In the genomic region with DNA sequence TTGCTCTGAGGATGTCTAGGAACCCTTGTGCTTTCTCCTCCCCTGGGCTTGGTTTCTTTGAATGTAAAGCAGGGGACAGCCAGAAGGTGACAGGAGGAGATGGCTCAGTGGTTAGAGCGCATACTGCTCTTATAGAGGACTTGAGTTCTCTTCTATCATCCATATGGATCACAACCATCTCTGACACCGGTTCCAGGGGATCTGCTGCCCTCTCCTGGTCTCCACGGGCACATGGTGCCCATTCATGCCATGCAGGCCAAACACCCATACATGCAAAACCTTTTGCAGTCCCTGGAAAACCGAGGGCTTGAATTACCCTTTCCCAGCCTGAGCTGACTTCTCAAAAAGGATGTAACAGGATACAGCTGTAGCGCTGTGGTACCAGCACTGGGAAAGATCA, we compare ENCODE assay signal across 13 mouse cellular contexts. TPM values are rescaled to one million over a fixed set of nuclear protein-coding genes. Genes with fewer than 3 reads are reported as not detected.
A peak's percentile ranks its signal among the peaks of the same experiment; 100 is the strongest.
DNase-seq lines count a peak whose midpoint lies in the region; ATAC-seq lines count a peak whose summit lies in the region.
"Had no signal": no experiment of that assay in that cellular context is flagged by ENCODE, and none has a peak within 500 bp of the region (broad histone marks: within the 10 kb centered on the region; RNA-seq: fewer than 3 reads in every experiment).

No protein-coding gene starts in this region.

- H3K27ac ChIP-seq in kidney, embryonic 14.5 days (ENCODE audit: low read depth, low read length), result no peak overlapping the region
- H3K27ac ChIP-seq: heart, embryonic 13.5 days; macrophage; neural tube, embryonic 15.5 days had no signal

- peaks cover 13% of the 10 kb centered on the region; the same call in 1 of the 2 replicates for H3K4me1 ChIP-seq in kidney, embryonic 14.5 days (ENCODE audit: control insufficient read depth, insufficient read depth, low read length)
- H3K4me1 ChIP-seq: neural tube, embryonic 15.5 days had no signal

- H3K27me3 ChIP-seq in kidney, embryonic 14.5 days (ENCODE audit: control insufficient read depth, insufficient read depth, low read length), result no peaks in the 10 kb centered on the region
- H3K27me3 ChIP-seq: heart, embryonic 13.5 days; neural tube, embryonic 15.5 days had no signal

- H3K4me2 ChIP-seq in kidney, embryonic 14.5 days (replicated peaks; ENCODE audit: low read depth, low read length), result no peak overlapping the region
- H3K4me2 ChIP-seq: heart, embryonic 13.5 days; neural tube, embryonic 15.5 days had no signal

- no peak overlapping the region for H3K9ac ChIP-seq in kidney, embryonic 14.5 days (ENCODE audit: low read depth, low read length)
- H3K9ac ChIP-seq: heart, embryonic 13.5 days; neural tube, embryonic 15.5 days had no signal

- DNase-seq in adrenal gland, postnatal 14 days, result peak; percentile 49
- no peak for DNase-seq in adrenal gland, adult 8-10 months
- no peak for DNase-seq in kidney, adult 11 months
- DNase-seq in right cerebral cortex, postnatal 14 days, result peak; percentile 39
- DNase-seq in right cerebral cortex, adult 18-20 months, result no peak
- peak; percentile 26 for DNase-seq in thymus, postnatal 25 days
- DNase-seq in spleen, postnatal 4 days (ENCODE audit: low spot score in 2 of 2), result no peak
- DNase-seq: adrenal gland, adult 2 months had no signal

- H3K4me3 ChIP-seq in kidney, embryonic 14.5 days (ENCODE audit: low read length), result no peak overlapping the region
- H3K4me3 ChIP-seq: erythroblast, embryonic 14.5 days; heart, embryonic 13.5 days; neural tube, embryonic 15.5 days had no signal

- WGBS in kidney, embryonic 14.5 days, result 46% methylated on average over 5 of the region's 5 CpGs

- H3K9me3 ChIP-seq in kidney, embryonic 14.5 days (ENCODE audit: control insufficient read depth, low read length), result no peaks in the 10 kb centered on the region
- H3K9me3 ChIP-seq: heart, embryonic 13.5 days; neural tube, embryonic 15.5 days had no signal

- peak; percentile 26; the same call in 1 of the 2 replicates for ATAC-seq in kidney, embryonic 14.5 days (ENCODE audit: low FRiP score, low TSS enrichment)

- H3K36me3 ChIP-seq in kidney, embryonic 14.5 days (ENCODE audit: control insufficient read depth, insufficient read depth, low read length), result no peaks in the 10 kb centered on the region

RNA-seq across cellular contexts. Expression of a gene that starts 27.3 kb away (rescaled TPM):
- total RNA-seq in adrenal gland, postnatal 14 days (2021), result 76.0 and 81.6 TPM in 2 replicates
- 1,000 to 10,000 TPM in 1 of 4 experiments, 100 to 1,000 TPM in 3; 130 to 1,084 (median 297) TPM for total RNA-seq in adrenal gland, adult 8-10 months (2022)
- 12.0 and 18.7 TPM in 2 replicates for polyA plus RNA-seq in kidney, embryonic 14.5 days (2014; fragmentation: Nextera tagmentation; extraction: Ambion mirVana)

RNA-seq across cellular contexts. Expression of a gene that starts 32.0 kb away (rescaled TPM):
- total RNA-seq in adrenal gland, postnatal 14 days (2021), result 3.1 and 3.6 TPM in 2 replicates
- 1 to 10 TPM in 2 of 4 experiments, under 1 TPM in 2; 0.77 to 1.7 (median 1.1) TPM for total RNA-seq in adrenal gland, adult 8-10 months (2022)
- polyA plus RNA-seq in kidney, embryonic 14.5 days (2014; fragmentation: Nextera tagmentation; extraction: Ambion mirVana), result 0.57 TPM in 1 of 2 replicates, not detected in the other
- polyA plus RNA-seq: erythroblast, embryonic 14.5 days; macrophage had no signal

Comparison
In these comparisons a context has a peak if more than half of its experiments do, and no peak if none do; other contexts are left out.
1. DNase-seq: peak in adrenal gland, postnatal 14 days (single experiment), right cerebral cortex, postnatal 14 days (single experiment) and thymus, postnatal 25 days (single experiment); none in adrenal gland, adult 8-10 months (single experiment), kidney, adult 11 months (single experiment), right cerebral cortex, adult 18-20 months (single experiment) and spleen, postnatal 4 days (0 of 2).